Mouse (Mus musculus): Measurements from ENCODE around the gene Pde7b.

The Pde7b gene

GRCm38 (mm10) chr10:20722651-20723520, 2.0 kb downstream of the Pde7b start:
- DNase-seq (ENCODE audit: low read depth, low spot score): no peak

- no peak for DNase-seq (ENCODE audit: low read depth, low spot score)
Observed at GRCm38 (mm10) chr10:20719201-20719600, 5.7 kb downstream of the Pde7b start.

- DNase-seq (ENCODE audit: low read depth, low spot score): no peak
Observed at GRCm38 (mm10) chr10:20700633-20701032, 24.2 kb downstream of the Pde7b start.

GRCm38 (mm10) chr10:20699874-20700273, 25.0 kb downstream of the Pde7b start:
- no peak for DNase-seq (ENCODE audit: low read depth, low spot score)

GRCm38 (mm10) chr10:20695637-20696036, 29.2 kb downstream of the Pde7b start:
- DNase-seq (ENCODE audit: low read depth, low spot score): no peak

- DNase-seq (ENCODE audit: low read depth, low spot score): no peak
Observed at GRCm38 (mm10) chr10:20690002-20690401, 34.9 kb downstream of the Pde7b start.

GRCm38 (mm10) chr10:20684151-20684550, 40.7 kb downstream of the Pde7b start:
- DNase-seq (ENCODE audit: low read depth, low spot score): no peak

- no peak for DNase-seq (ENCODE audit: low read depth, low spot score)
Observed at GRCm38 (mm10) chr10:20680986-20681385, 43.9 kb downstream of the Pde7b start.

GRCm38 (mm10) chr10:20675321-20675720, 49.6 kb downstream of the Pde7b start:
- no peak for DNase-seq (ENCODE audit: low read depth, low spot score)

GRCm38 (mm10) chr10:20673798-20674197, 51.1 kb downstream of the Pde7b start:
- DNase-seq (ENCODE audit: low read depth, low spot score): peak; percentile 74

GRCm38 (mm10) chr10:20672591-20672990, 52.3 kb downstream of the Pde7b start:
- peak; percentile 8 for DNase-seq (ENCODE audit: low read depth, low spot score)

- DNase-seq (ENCODE audit: low read depth, low spot score): no peak
Observed at GRCm38 (mm10) chr10:20671621-20672020, 53.3 kb downstream of the Pde7b start.

- DNase-seq (ENCODE audit: low read depth, low spot score): no peak
Observed at GRCm38 (mm10) chr10:20670541-20670940, 54.3 kb downstream of the Pde7b start.

- no peak for DNase-seq (ENCODE audit: low read depth, low spot score)
Observed at GRCm38 (mm10) chr10:20669467-20669866, 55.4 kb downstream of the Pde7b start.

- no peak for DNase-seq (ENCODE audit: low read depth, low spot score)
Observed at GRCm38 (mm10) chr10:20668577-20668976, 56.3 kb downstream of the Pde7b start.

GRCm38 (mm10) chr10:20666655-20667054, 58.2 kb downstream of the Pde7b start:
- no peak for DNase-seq (ENCODE audit: low read depth, low spot score)

- no peak for DNase-seq (ENCODE audit: low read depth, low spot score)
Observed at GRCm38 (mm10) chr10:20662951-20663350, 61.9 kb downstream of the Pde7b start.

- no peak for DNase-seq (ENCODE audit: low read depth, low spot score)
Observed at GRCm38 (mm10) chr10:20661684-20662083, 63.2 kb downstream of the Pde7b start.

GRCm38 (mm10) chr10:20659718-20660117, 65.2 kb downstream of the Pde7b start:
- no peak for DNase-seq (ENCODE audit: low read depth, low spot score)

GRCm38 (mm10) chr10:20659268-20659667, 65.6 kb downstream of the Pde7b start:
- no peak for DNase-seq (ENCODE audit: low read depth, low spot score)

- no peak for DNase-seq (ENCODE audit: low read depth, low spot score)
Observed at GRCm38 (mm10) chr10:20658716-20659115, 66.2 kb downstream of the Pde7b start.

GRCm38 (mm10) chr10:20657316-20658081, 67.4 kb downstream of the Pde7b start:
- DNase-seq (ENCODE audit: low read depth, low spot score): no peak

GRCm38 (mm10) chr10:20654590-20654989, 70.3 kb downstream of the Pde7b start:
- no peak for DNase-seq (ENCODE audit: low read depth, low spot score)

All from CD4-positive helper T cell, adult 2 months (primary cell).